Mouse (Mus musculus): Measurements from ENCODE around the gene 3110082I17Rik.

Gene 3110082I17Rik

GRCm38 (mm10) chr5:139425198-139425597 is 35.1 kb downstream of the 3110082I17Rik start:
- intact Hi-C loops (cut with DNase I): no loop called here

- intact Hi-C loops (cut with DNase I): no loop called here
These were observed 37.1 kb downstream of the 3110082I17Rik start, which contains the start of gene Gper1 for GRCm38 (mm10) chr5:139423026-139423865. TSS of gene Gper1 (plus strand) at chr5:139423151.

- intact Hi-C loops (cut with DNase I): no loop called here
These were observed 41.7 kb downstream of the 3110082I17Rik start for GRCm38 (mm10) chr5:139418633-139419032.

GRCm38 (mm10) chr5:139418110-139418509 is 42.2 kb downstream of the 3110082I17Rik start:
- intact Hi-C loops (cut with DNase I): no loop called here

- intact Hi-C loops (cut with DNase I): no loop called here
These were observed 42.8 kb downstream of the 3110082I17Rik start for GRCm38 (mm10) chr5:139417480-139417879.

- intact Hi-C loops (cut with DNase I): no loop called here
These were observed 43.4 kb downstream of the 3110082I17Rik start for GRCm38 (mm10) chr5:139416942-139417341.

GRCm38 (mm10) chr5:139415001-139415400 is 45.3 kb downstream of the 3110082I17Rik start:
- intact Hi-C loops (cut with DNase I): no loop called here

- intact Hi-C loops (cut with DNase I): loop anchor here (5.0 kb wide), 1 partner anchor 54 kb away; no protein-coding TSS in a partner anchor
These were observed 46.8 kb downstream of the 3110082I17Rik start for GRCm38 (mm10) chr5:139413545-139413944.

- intact Hi-C loops (cut with DNase I): loop anchor here (5.0 kb wide), 1 partner anchor 56 kb away; no protein-coding TSS in a partner anchor
These were observed 48.5 kb downstream of the 3110082I17Rik start for GRCm38 (mm10) chr5:139411665-139412314.

- intact Hi-C loops (cut with DNase I): loop anchor here (5.0 kb wide), 1 partner anchor 56 kb away; no protein-coding TSS in a partner anchor
These were observed 49.2 kb downstream of the 3110082I17Rik start for GRCm38 (mm10) chr5:139411117-139411516.

GRCm38 (mm10) chr5:139410056-139410455 is 50.3 kb downstream of the 3110082I17Rik start:
- intact Hi-C loops (cut with DNase I): loop anchor here (5.0 kb wide), 1 partner anchor 57 kb away; no protein-coding TSS in a partner anchor

- intact Hi-C loops (cut with DNase I): no loop called here
These were observed 50.9 kb downstream of the 3110082I17Rik start for GRCm38 (mm10) chr5:139409412-139409811.

GRCm38 (mm10) chr5:139408511-139408910 is 51.8 kb downstream of the 3110082I17Rik start:
- intact Hi-C loops (cut with DNase I): no loop called here

- intact Hi-C loops (cut with DNase I): no loop called here
These were observed 53.0 kb downstream of the 3110082I17Rik start for GRCm38 (mm10) chr5:139407121-139407885.

- intact Hi-C loops (cut with DNase I): no loop called here
These were observed 54.4 kb downstream of the 3110082I17Rik start for GRCm38 (mm10) chr5:139405953-139406352.

- intact Hi-C loops (cut with DNase I): no loop called here
These were observed 54.8 kb downstream of the 3110082I17Rik start for GRCm38 (mm10) chr5:139405478-139405877.

- intact Hi-C loops (cut with DNase I): no loop called here
These were observed 55.4 kb downstream of the 3110082I17Rik start, which contains the start of gene C130050O18Rik for GRCm38 (mm10) chr5:139404801-139405401. TSS of gene C130050O18Rik (plus strand) at chr5:139405280.

GRCm38 (mm10) chr5:139403692-139404260 is 56.6 kb downstream of the 3110082I17Rik start:
- intact Hi-C loops (cut with DNase I): no loop called here

- intact Hi-C loops (cut with DNase I): no loop called here
These were observed 58.2 kb downstream of the 3110082I17Rik start for GRCm38 (mm10) chr5:139402106-139402505.

GRCm38 (mm10) chr5:139399991-139400390 is 60.3 kb downstream of the 3110082I17Rik start:
- intact Hi-C loops (cut with DNase I): no loop called here
